8 mouse cellular contexts compared by ENCODE assay signal in genomic region chr9:94533641-94534040, GRCm38 (mm10). TPM values are rescaled to one million over a fixed set of nuclear protein-coding genes. Genes with fewer than 3 reads are reported as not detected.
A peak's percentile ranks its signal among the peaks of the same experiment; 100 is the strongest.
DNase-seq lines count a peak whose midpoint lies in the region; ATAC-seq lines count a peak whose summit lies in the region.

No protein-coding gene starts in this region.

- H3K27me3 ChIP-seq in heart, embryonic 10.5 days (ENCODE audit: insufficient read depth, poor library complexity, severe bottlenecking): no peaks in the 10 kb centered on the region
- H3K27me3 ChIP-seq in heart, embryonic 15.5 days: no peaks in the 10 kb centered on the region
- H3K27me3 ChIP-seq in midbrain, embryonic 12.5 days: no peaks in the 10 kb centered on the region

- DNase-seq in heart, embryonic 10.5 days (ENCODE audit: low spot score): no peak
- DNase-seq in heart, adult 9 months (ENCODE audit: low spot score in 2 of 2): no peak
- peak; percentile 78 for DNase-seq in brain, adult 2 months (ENCODE audit: low read depth, low spot score)
- no peak for DNase-seq in layer of hippocampus, adult 9-10 months (ENCODE audit: low spot score)
- DNase-seq in kidney, postnatal 4 days: no peak
- no peak for DNase-seq in spleen, postnatal 10 days (ENCODE audit: low spot score in 2 of 2)

- peaks cover 29% of the 10 kb centered on the region for H3K4me1 ChIP-seq in heart, embryonic 10.5 days
- peaks cover 29% of the 10 kb centered on the region for H3K4me1 ChIP-seq in heart, embryonic 15.5 days (replicated peaks)
- peaks cover 20% of the 10 kb centered on the region for H3K4me1 ChIP-seq in midbrain, embryonic 12.5 days

- no peaks in the 10 kb centered on the region for H3K36me3 ChIP-seq in heart, embryonic 10.5 days
- no peaks in the 10 kb centered on the region for H3K36me3 ChIP-seq in heart, embryonic 15.5 days
- H3K36me3 ChIP-seq in midbrain, embryonic 12.5 days: no peaks in the 10 kb centered on the region

- 8% methylated on average over 4 of the region's 4 CpGs for WGBS in heart, embryonic 10.5 days
- 16% methylated on average over 4 of the region's 4 CpGs for WGBS in heart, embryonic 15.5 days
- WGBS in midbrain, embryonic 12.5 days: 15% methylated on average over 4 of the region's 4 CpGs

- peak overlapping the region; percentile 87 for H3K4me3 ChIP-seq in heart, embryonic 10.5 days
- peak overlapping the region; percentile 25 for H3K4me3 ChIP-seq in heart, embryonic 15.5 days
- H3K4me3 ChIP-seq in midbrain, embryonic 12.5 days: peak overlapping the region; percentile 19

- H3K4me2 ChIP-seq in heart, embryonic 15.5 days: peak overlapping the region; percentile 58
- peak overlapping the region; percentile 40; the same call in 1 of the 2 replicates for H3K4me2 ChIP-seq in midbrain, embryonic 12.5 days (replicated peaks)

- H3K9me3 ChIP-seq in heart, embryonic 10.5 days: no peaks in the 10 kb centered on the region
- H3K9me3 ChIP-seq in heart, embryonic 15.5 days (replicated peaks): no peaks in the 10 kb centered on the region
- H3K9me3 ChIP-seq in midbrain, embryonic 12.5 days: no peaks in the 10 kb centered on the region

- no peak for ATAC-seq in heart, embryonic 15.5 days (replicated peaks; ENCODE audit: insufficient number of reproducible peaks, insufficient read depth, low FRiP score, low read depth)
- ATAC-seq in midbrain, embryonic 12.5 days (ENCODE audit: low FRiP score, low read depth): no peak

- H3K9ac ChIP-seq in heart, embryonic 15.5 days: peak overlapping the region; percentile 46; the same call in 1 of the 2 replicates
- no peak overlapping the region for H3K9ac ChIP-seq in midbrain, embryonic 12.5 days (replicated peaks)

- H3K27ac ChIP-seq in heart, embryonic 10.5 days: 0 out of 2 replicates have a peak overlapping the region, but pooled peaks have one; percentile 47
- H3K27ac ChIP-seq in heart, embryonic 15.5 days: peak overlapping the region; percentile 70
- H3K27ac ChIP-seq in midbrain, embryonic 12.5 days (replicated peaks): no peak overlapping the region

RNA-seq across cellular contexts. Expression of gene 1190002N15Rik, which starts 4.2 kb away (rescaled TPM):
- polyA plus RNA-seq in heart, embryonic 10.5 days (2016; fragmentation: Nextera tagmentation; extraction: Ambion mirVana): 13.4 and 22.9 TPM in 2 replicates
- 30.4 and 32.8 TPM in 2 replicates for polyA plus RNA-seq in heart, embryonic 15.5 days (2015; fragmentation: Nextera tagmentation; extraction: Ambion mirVana)
- polyA plus RNA-seq in midbrain, embryonic 12.5 days (2016; fragmentation: Nextera tagmentation; extraction: Ambion mirVana): 15.9 and 18.6 TPM in 2 replicates

Comparison
In these comparisons a context has a peak if more than half of its experiments do, and no peak if none do; other contexts are left out.
1. H3K4me3 ChIP-seq: peak in every context shown above with its lines; median percentile 87 in heart, embryonic 10.5 days; 25 in heart, embryonic 15.5 days; 19 in midbrain, embryonic 12.5 days.